Mouse (Mus musculus) testis, adult 2 months (tissue): ENCODE measurements around the gene Slc5a6. TPM values are rescaled to one million over a fixed set of nuclear protein-coding genes. Genes with fewer than 3 reads are reported as not detected.

Experiments
- H3K27ac ChIP-seq: fragments of 200-500 bp; 2 replicates; pipeline ENCODE4 v1.5.1; 2012; ENCODE audit warnings: low read depth, low read length; ENCODE audit not compliant: control insufficient read depth, insufficient read depth
- H3K27me3 ChIP-seq: fragments of 200-500 bp; 2 replicates; pipeline ENCODE4 v1.6.1; 2012; ENCODE audit warnings: mild to moderate bottlenecking, low read length, moderate library complexity; ENCODE audit not compliant: control insufficient read depth, insufficient read depth
- H3K36me3 ChIP-seq: fragments of 200-500 bp; 2 replicates; pipeline ENCODE4 v1.6.1; 2012; ENCODE audit warnings: mild to moderate bottlenecking, low read length; ENCODE audit not compliant: control insufficient read depth, insufficient read depth
- H3K4me1 ChIP-seq: fragments of 200-500 bp; 2 replicates; pipeline ENCODE4 v1.6.1; 2012; ENCODE audit warnings: low read length; ENCODE audit not compliant: control insufficient read depth, insufficient read depth
- H3K4me3 ChIP-seq: fragments of 200-500 bp; 2 replicates; pipeline ENCODE4 v1.5.1; 2012; ENCODE audit warnings: low read depth, mild to moderate bottlenecking, low read length, moderate library complexity, mixed read lengths; ENCODE audit not compliant: control insufficient read depth
- CTCF ChIP-seq: fragments of 200-500 bp; IDR thresholded peaks from 2 replicates; pipeline ENCODE4 v1.5.1; 2012; ENCODE audit warnings: low read depth, mild to moderate bottlenecking, inconsistent platforms, low read length, moderate library complexity; ENCODE audit not compliant: control insufficient read depth, insufficient read depth, insufficient replicate concordance
- POLR2A ChIP-seq: fragments of 200-500 bp; IDR thresholded peaks from 2 replicates; pipeline ENCODE4 v1.6.1; 2012; ENCODE audit warnings: low read depth, mild to moderate bottlenecking, inconsistent platforms, low read length, moderate library complexity; ENCODE audit not compliant: control insufficient read depth
- polyA plus RNA-seq: library from polyadenylated mRNA; depleted of rRNA; stranded (reverse); fragments of >200 nt; gene quantifications from 2 replicates; pipeline ENCODE4 v1.2.3, GENCODE M21; 2012; rRNA removed

Gene Slc5a6
- polyA plus RNA-seq, 1 experiment = 5.4 TPM

DNA sequence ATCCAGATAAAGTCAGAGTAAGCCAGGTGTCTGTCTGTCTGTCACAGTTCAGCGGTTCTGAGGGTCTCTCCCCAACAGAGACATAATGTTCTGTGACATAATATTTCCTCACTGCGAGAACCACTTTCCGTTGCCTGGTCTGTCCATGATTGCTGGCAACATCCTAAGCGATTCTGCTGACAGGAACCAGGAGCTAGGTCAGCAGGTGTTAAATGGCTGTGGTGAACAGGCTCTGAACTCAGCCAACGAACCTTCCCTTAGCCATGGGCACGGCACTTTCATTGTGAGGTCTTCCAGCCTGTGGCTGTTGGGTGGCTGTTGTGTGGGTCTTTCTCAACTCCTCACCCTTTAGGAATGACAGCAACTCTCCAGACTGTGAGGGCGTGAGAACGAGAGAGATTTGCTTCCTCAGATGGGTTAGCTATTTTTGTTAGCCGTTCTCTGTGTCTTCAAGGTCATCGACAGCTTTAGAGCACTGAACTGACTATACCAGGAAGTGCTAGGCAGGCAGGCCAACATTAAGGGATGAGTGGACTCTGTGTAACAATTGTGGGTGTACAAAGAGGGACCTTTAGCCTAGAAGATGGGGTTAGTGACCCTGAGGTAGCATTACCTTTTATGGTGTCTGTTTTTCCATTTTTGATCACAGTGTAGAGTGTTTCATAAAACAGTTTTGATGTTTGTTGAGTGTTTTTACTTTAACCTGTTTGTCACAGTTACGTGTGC lies 53.7 kb downstream of the Slc5a6 start:
- no peak overlapping the region; the same call in 1 of the 2 replicates for H3K27ac ChIP-seq
- no peak overlapping the region for H3K4me3 ChIP-seq
- H3K4me1 ChIP-seq = no peaks in the 10 kb centered on the region
- H3K27me3 ChIP-seq = no peaks in the 10 kb centered on the region
- TF ChIP-seq POLR2A (no peak), CTCF (no peak)
- no peaks in the 10 kb centered on the region for H3K36me3 ChIP-seq

DNA sequence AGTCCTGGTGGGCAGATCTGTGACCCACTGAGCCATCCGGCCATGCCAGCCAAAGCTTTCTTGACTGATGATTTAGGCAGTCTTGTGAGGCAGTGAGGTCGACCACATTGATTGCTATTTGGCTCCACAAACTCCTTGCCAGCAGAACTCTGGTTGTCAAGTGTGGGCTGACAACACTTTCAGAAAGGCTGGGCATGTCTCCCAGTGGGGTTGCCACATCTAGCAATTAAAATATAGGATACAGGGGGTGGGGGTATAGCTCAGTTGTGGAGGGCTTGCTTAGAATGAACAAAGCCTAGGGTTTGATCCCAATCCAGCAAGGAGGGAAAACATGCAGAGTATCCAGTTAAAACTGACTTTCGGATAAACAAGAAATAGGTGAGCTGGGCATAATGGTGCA lies 54.6 kb downstream of the Slc5a6 start:
- H3K27ac ChIP-seq = no peak overlapping the region
- H3K4me1 ChIP-seq = no peaks in the 10 kb centered on the region
- H3K36me3 ChIP-seq = no peaks in the 10 kb centered on the region

DNA sequence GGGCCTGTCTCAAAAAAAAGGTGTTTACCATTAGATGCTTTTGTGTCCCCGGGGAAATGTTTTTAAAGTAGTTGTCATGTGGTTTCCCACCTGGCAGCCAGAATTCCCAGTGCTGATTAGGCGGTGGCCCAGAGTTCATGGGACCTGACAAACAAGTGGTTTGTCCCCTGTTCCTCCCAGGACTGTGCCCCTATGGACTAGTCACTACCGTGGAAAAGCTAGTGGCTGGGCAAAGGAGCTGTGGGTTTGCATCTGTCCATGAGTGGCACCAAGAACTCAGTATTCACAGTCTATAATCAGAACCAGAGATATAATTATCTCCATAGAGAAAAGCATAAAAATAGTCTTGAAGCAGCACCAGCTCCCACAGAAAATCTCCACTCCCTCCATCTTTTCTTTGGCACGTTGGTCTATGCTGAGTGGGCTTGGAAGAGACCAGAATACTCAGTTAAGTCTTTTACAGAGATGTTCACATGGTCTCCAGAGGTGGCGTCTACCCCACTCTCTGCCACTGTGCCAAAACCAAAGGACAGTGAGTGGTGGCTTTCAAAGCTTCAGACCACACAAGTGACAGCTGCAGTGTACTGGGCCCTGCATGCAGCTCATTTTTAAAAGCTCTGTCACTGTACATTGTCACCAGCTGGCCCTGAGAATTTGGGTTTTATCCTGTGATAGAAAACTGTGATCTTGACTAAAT lies 55.6 kb downstream of the Slc5a6 start:
- Histone ChIP-seq H3K4me3 (no peak overlapping the region), H3K27me3 (no peaks in the 10 kb centered on the region), H3K27ac (no peak overlapping the region), H3K36me3 (no peaks in the 10 kb centered on the region), H3K4me1 (no peaks in the 10 kb centered on the region)
- TF ChIP-seq POLR2A (no peak), CTCF (no peak)

More for the DNA sequence above, 54.6 kb downstream of the Slc5a6 start:
- Histone ChIP-seq H3K27me3 (no peaks in the 10 kb centered on the region), H3K4me3 (no peak overlapping the region)
- TF ChIP-seq CTCF (no peak), POLR2A (no peak)

Other genes starting within 250 kb of the Slc5a6 start
- gene Mapre3, start 234.3 kb downstream of the Slc5a6 start, polyA plus RNA-seq = 341 and 342 TPM in 2 replicates
- gene Tmem214, start 180.9 kb downstream of the Slc5a6 start, polyA plus RNA-seq = 126 and 131 TPM in 2 replicates
- 489 and 539 TPM in 2 replicates for gene Agbl5, start 160.2 kb downstream of the Slc5a6 start, polyA plus RNA-seq
- 184 and 197 TPM in 2 replicates for gene Ost4, start 141.1 kb downstream of the Slc5a6 start, polyA plus RNA-seq
- 5.7 and 6.5 TPM in 2 replicates for gene Emilin1, start 135.5 kb downstream of the Slc5a6 start, polyA plus RNA-seq
- gene Khk, start 127.5 kb downstream of the Slc5a6 start, polyA plus RNA-seq = 6.0 and 10.3 TPM in 2 replicates
- gene Cgref1, start 103.3 kb downstream of the Slc5a6 start, polyA plus RNA-seq = 0.69 and 0.77 TPM in 2 replicates
- 79.5 and 83.1 TPM in 2 replicates for gene Preb, start 88.6 kb downstream of the Slc5a6 start, polyA plus RNA-seq
- 1.00 and 1.0 TPM in 2 replicates for gene Tcf23, start 80.3 kb downstream of the Slc5a6 start, polyA plus RNA-seq
- 38.7 and 47.7 TPM in 2 replicates for gene Atraid, start 612 bp downstream of the Slc5a6 start, polyA plus RNA-seq
- 11.2 and 14.0 TPM in 2 replicates for gene Cad, start 5.9 kb upstream of the Slc5a6 start, polyA plus RNA-seq
- gene Dnajc5g, start 57.4 kb upstream of the Slc5a6 start, polyA plus RNA-seq = 172 and 183 TPM in 2 replicates
- 311 and 315 TPM in 2 replicates for gene Slc30a3, start 59.3 kb upstream of the Slc5a6 start, polyA plus RNA-seq
- gene Trim54, start 67.8 kb upstream of the Slc5a6 start, polyA plus RNA-seq = 9.8 and 11.1 TPM in 2 replicates
- gene Ucn, start 89.9 kb upstream of the Slc5a6 start, polyA plus RNA-seq = 0.57 and 1.4 TPM in 2 replicates
- gene Mpv17, start 105.3 kb upstream of the Slc5a6 start, polyA plus RNA-seq = 11.2 and 14.3 TPM in 2 replicates
- 7.3 and 9.7 TPM in 2 replicates for gene Gm29609, start 131.0 kb upstream of the Slc5a6 start, polyA plus RNA-seq
- 47.2 and 49.0 TPM in 2 replicates for gene Gtf3c2, start 131.2 kb upstream of the Slc5a6 start, polyA plus RNA-seq
- gene Snx17, start 144.3 kb upstream of the Slc5a6 start, polyA plus RNA-seq = 22.2 and 24.8 TPM in 2 replicates
- 107 and 116 TPM in 2 replicates for gene Eif2b4, start 144.5 kb upstream of the Slc5a6 start, polyA plus RNA-seq
- gene Zfp513, start 153.4 kb upstream of the Slc5a6 start, polyA plus RNA-seq = 53.2 and 60.0 TPM in 2 replicates
- 392 and 429 TPM in 2 replicates for gene Ppm1g, start 171.8 kb upstream of the Slc5a6 start, polyA plus RNA-seq
- 62.5 and 64.2 TPM in 2 replicates for gene Nrbp1, start 191.9 kb upstream of the Slc5a6 start, polyA plus RNA-seq
- gene Gm9970, start 192.3 kb upstream of the Slc5a6 start, polyA plus RNA-seq = 86.1 and 103 TPM in 2 replicates
- gene Krtcap3, start 202.8 kb upstream of the Slc5a6 start, polyA plus RNA-seq = 20.9 and 23.1 TPM in 2 replicates
- 439 and 454 TPM in 2 replicates for gene Ift172, start 242.2 kb upstream of the Slc5a6 start, polyA plus RNA-seq
- 1.4 and 2.0 TPM in 2 replicates for gene Fndc4, start 247.2 kb upstream of the Slc5a6 start, polyA plus RNA-seq
- 0.53 and 0.55 TPM in 2 replicates for gene Gckr, start 248.5 kb upstream of the Slc5a6 start, polyA plus RNA-seq